Mouse (Mus musculus): ENCODE results near the gene Gm29644.
"Not testable (repeated sequence)": the region's sequence is repeated elsewhere in the genome, so short reads cannot be mapped to it uniquely, and the experiment has no call there.

Gene Gm29644

GRCm38 (mm10) chrY:70303187-70303586, at the start of gene Gm29644, which contains the start of gene Gm29423:
Gene Gm29644, minus strand, starts transcription at chrY:70303343.
Gene Gm29423, minus strand, starts transcription at chrY:70303287.
- DNase-seq (ENCODE audit: low read depth, low spot score) = not testable (repeated sequence)

- DNase-seq (ENCODE audit: low read depth, low spot score) = not testable (repeated sequence)
Measured at GRCm38 (mm10) chrY:70273542-70273941, 29.6 kb downstream of the Gm29644 start, which contains the start of gene Gm21118. Gene Gm21118, minus strand, starts transcription at chrY:70273642.
